Mouse (Mus musculus) small intestine, adult 2 months (tissue): Measurements from ENCODE around the gene Xrcc5.

Experiments used
- CTCF ChIP-seq: fragments of 200-500 bp; IDR thresholded peaks from 2 replicates; pipeline ENCODE4 v1.5.1; 2012; ENCODE audit warnings: low read depth, mild to moderate bottlenecking, control low read depth, inconsistent platforms, low read length, moderate library complexity, mixed read lengths; ENCODE audit not compliant: insufficient replicate concordance, insufficient read length; ENCODE audit errors: extremely low read depth
- POLR2A ChIP-seq: fragments of 200-500 bp; IDR thresholded peaks from 2 replicates; pipeline ENCODE4 v1.6.1; 2012; ENCODE audit warnings: low read depth, mild to moderate bottlenecking, control low read depth, inconsistent platforms, low read length, moderate library complexity

GRCm38 (mm10) chr1:72432579-72432978 lies 125.4 kb downstream of the Xrcc5 start:
- TF ChIP-seq CTCF (no peak), POLR2A (no peak)
